Mouse (Mus musculus) cerebellum, postnatal 36 days (tissue): Measurements from ENCODE around the gene Bend3.

Experiments
- DNase-seq, 2 experiments: peaks; one replicate each; pipeline ENCODE4 v3.0.0; 2021 to 2022; ENCODE audit warnings: mixed read lengths in 2 of 2

Bend3 gene

GRCm38 (mm10) chr10:43478751-43479435 is at the start of gene Bend3:
Gene Bend3, plus strand, starts transcription at chr10:43478831.
- DNase-seq, result peak; percentile 46 to 61

- DNase-seq, result no peak
Observed at GRCm38 (mm10) chr10:43430606-43431005, 48.0 kb upstream of the Bend3 start.

GRCm38 (mm10) chr10:43434326-43434725 is 44.3 kb upstream of the Bend3 start:
- no peak for DNase-seq

GRCm38 (mm10) chr10:43435757-43436156 is 42.9 kb upstream of the Bend3 start:
- DNase-seq, result no peak

GRCm38 (mm10) chr10:43439492-43439941 is 39.1 kb upstream of the Bend3 start:
- DNase-seq, result no peak

GRCm38 (mm10) chr10:43440050-43440449 is 38.6 kb upstream of the Bend3 start:
- DNase-seq, result no peak

- no peak for DNase-seq
Observed at GRCm38 (mm10) chr10:43440981-43441740, 37.5 kb upstream of the Bend3 start.

GRCm38 (mm10) chr10:43448656-43449055 is 30.0 kb upstream of the Bend3 start:
- DNase-seq, result no peak

- peak; percentile 75 to 82 for DNase-seq
Observed at GRCm38 (mm10) chr10:43451848-43452662, 26.6 kb upstream of the Bend3 start.

- DNase-seq, result no peak
Observed at GRCm38 (mm10) chr10:43452663-43452996, 26.0 kb upstream of the Bend3 start.

GRCm38 (mm10) chr10:43454219-43454618 is 24.4 kb upstream of the Bend3 start:
- no peak for DNase-seq

GRCm38 (mm10) chr10:43454671-43455070 is 24.0 kb upstream of the Bend3 start:
- DNase-seq, result no peak

GRCm38 (mm10) chr10:43462821-43463220 is 15.8 kb upstream of the Bend3 start:
- no peak for DNase-seq

- no peak for DNase-seq
Observed at GRCm38 (mm10) chr10:43463227-43463626, 15.4 kb upstream of the Bend3 start.

GRCm38 (mm10) chr10:43466223-43466622 is 12.4 kb upstream of the Bend3 start:
- DNase-seq, result no peak

- DNase-seq, result no peak
Observed at GRCm38 (mm10) chr10:43467659-43468058, 11.0 kb upstream of the Bend3 start.

GRCm38 (mm10) chr10:43468293-43468692 is 10.3 kb upstream of the Bend3 start:
- DNase-seq, result no peak

GRCm38 (mm10) chr10:43475376-43475775 is 3.3 kb upstream of the Bend3 start:
- DNase-seq, result peak; percentile 23 to 28

GRCm38 (mm10) chr10:43477459-43477858 is 1.2 kb upstream of the Bend3 start:
- DNase-seq, result no peak

- peak; percentile 31 to 38 for DNase-seq
Observed at GRCm38 (mm10) chr10:43477865-43478681, 558 bp upstream of the Bend3 start.

GRCm38 (mm10) chr10:43479436-43480157 is 966 bp downstream of the Bend3 start:
- DNase-seq, result peak; percentile 62 to 72
